Mouse (Mus musculus): Measurements from ENCODE around the gene Hspa12b. TPM values are rescaled to one million over a fixed set of nuclear protein-coding genes. Genes with fewer than 3 reads are reported as not detected.

Hspa12b gene
- 10 to 100 TPM; 18.3 to 25.0 TPM for total RNA-seq (2021)
- long read RNA-seq, experiment 1, partial matches to known transcripts = 1 of 12 reads
- long read RNA-seq, experiment 1, other reads (novel, unspliced or antisense) = 8 of 12 reads
- long read RNA-seq, experiment 2, transcript Hspa12b-201 (13 exons, 3,413 nt) = major isoform, 6 of 10 reads
- long read RNA-seq, experiment 2, partial matches to known transcripts = 0 of 10 reads
- long read RNA-seq, experiment 2, other reads (novel, unspliced or antisense) = 4 of 10 reads

DNA sequence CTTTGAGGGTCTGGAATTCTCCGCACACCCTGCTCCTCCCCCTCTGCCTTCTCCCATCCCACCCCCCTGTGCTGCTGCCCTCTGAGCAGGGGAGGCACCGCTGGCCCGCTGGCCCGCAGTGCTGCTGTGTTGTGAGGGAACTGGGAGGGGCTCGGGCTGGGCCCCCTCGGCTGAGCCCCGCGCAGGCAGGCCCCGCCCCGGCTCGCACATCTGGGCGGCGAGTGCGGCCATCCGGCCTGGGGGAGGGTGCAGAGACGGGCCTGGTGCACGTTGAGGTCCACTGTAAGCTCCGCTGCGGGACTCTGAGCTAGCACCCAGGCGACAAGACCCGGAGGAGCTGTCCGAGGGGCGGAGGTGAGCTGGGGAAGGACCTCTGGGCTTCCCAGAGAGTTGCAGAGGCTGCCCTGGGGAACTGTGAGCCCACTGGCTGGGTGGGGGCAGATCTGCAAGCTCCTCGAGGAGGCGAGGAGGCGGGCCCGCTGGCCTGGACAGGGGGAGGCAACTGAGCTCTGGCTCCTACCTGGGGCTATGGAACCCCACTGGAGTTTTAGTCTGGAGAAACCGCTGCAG is at the start of gene Hspa12b:
TSS of gene Hspa12b (plus strand) at position 120 of the 570 bp plus-strand sequence.
- DNase-seq = peak; percentile 73

DNA sequence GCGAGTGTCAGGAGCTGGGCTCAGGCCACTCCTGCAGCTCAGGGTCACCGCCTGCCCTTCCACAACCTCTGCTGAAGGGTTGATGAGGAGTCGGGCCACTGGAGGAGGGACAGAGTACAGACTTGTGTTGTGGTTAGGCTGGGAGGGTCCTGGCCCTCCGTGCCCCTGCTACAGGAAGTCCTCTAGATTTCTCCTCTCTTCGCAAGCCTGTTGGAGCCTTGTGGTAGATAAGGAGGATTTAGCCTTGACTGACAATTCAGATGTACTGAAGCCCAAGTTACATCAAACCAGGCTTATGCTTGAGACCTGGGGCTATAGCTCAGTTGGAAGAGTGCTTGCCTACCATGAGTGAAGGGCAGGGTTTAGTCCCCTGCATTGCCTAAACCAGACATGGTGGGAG is 46.6 kb upstream of the Hspa12b start:
- no peak for DNase-seq

DNA sequence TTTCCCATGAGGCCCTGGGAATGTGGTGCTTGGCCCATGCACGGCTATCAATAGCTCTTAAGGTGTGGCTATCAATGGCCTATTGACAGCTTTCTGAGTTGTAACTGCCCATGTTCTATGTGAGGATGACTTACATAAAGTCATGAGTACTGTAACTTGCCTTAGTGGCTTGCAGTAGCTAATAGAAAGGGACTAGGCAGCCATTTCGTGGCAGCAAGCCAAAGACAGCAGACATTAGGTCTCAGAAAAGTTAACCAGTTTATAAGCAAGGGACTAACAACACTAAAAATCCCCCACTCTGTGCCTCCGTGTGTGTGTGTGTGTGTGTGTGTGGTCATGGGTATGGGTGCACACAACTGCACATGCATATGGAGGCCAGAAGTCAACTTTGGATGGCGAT is 42.9 kb upstream of the Hspa12b start:
- DNase-seq = no peak

DNA sequence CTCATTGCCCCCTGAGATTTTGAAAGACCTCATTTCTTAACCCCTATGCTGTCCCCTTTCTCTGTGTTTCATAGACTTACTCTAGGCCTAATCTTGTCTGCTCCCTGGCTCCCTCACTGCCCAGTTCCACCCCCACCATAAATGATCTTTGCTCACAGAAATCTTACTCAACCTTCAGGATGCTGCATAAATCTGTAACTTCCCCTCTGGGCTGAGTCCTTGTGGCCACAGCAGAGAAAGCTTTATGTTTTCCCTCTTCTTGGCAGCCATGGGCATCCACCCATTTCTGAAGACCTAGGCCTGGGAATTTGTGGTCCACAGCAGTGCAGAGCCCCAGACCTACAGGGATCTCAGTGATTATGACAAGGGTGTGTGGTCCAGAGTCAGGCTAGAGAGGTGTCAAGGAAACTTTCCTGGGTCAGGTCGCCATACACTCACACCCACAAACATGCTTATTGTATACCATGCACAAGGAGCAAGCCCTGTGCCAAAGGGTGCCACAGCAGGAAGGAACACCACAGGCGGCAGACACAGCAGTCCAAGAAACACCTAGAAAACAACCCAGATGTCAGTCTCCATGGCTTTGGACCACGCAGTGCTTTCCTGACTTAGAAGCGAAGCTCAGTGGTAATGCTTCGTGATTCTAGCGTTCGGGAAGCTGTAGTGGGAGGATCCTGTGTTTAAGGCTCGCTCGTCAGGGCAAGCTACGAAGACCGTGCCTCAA is 40.3 kb upstream of the Hspa12b start, which contains the start of gene Siglec1:
TSS of gene Siglec1 (minus strand) at position 99 of the 724 bp plus-strand sequence.
- no peak for DNase-seq

DNA sequence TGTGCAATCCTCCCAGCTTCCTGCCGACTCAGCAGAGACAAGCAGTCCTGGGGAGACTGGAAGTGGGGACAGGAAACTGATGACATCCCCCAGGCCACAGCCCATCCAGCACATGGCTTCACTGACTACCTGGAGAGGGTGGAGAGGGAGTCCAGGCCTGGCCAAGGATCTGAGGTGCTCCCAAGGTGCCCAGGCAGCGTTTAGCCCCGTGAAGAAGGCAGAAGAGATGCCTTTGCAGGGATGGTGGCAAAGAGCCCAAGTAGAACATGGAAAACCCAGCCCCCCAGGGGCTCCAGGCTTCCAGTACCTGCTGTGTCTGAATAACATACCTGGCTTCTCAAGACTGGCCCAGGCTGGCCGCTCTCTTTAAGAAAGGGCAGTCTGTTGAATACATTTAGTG is 38.5 kb upstream of the Hspa12b start:
- DNase-seq = no peak

DNA sequence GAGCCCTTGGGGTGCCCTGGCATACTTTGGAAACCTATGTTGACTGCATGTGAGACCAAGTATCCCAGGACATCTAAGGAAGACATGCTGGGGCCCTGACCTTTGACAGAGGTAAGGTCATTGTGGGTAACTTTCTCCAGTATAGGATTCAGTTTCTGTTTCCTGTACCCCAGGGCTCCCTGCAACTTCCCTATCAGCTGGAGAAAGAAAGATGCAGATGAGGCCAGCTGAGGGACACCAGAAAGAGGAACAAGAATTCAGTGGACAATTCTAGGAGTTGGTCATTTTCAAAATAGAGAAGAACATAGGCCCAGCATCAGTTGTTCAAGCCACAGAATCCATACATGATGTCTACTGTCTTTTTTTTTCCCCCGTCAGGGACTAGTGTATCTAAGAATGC is 37.4 kb upstream of the Hspa12b start:
- no peak for DNase-seq

DNA sequence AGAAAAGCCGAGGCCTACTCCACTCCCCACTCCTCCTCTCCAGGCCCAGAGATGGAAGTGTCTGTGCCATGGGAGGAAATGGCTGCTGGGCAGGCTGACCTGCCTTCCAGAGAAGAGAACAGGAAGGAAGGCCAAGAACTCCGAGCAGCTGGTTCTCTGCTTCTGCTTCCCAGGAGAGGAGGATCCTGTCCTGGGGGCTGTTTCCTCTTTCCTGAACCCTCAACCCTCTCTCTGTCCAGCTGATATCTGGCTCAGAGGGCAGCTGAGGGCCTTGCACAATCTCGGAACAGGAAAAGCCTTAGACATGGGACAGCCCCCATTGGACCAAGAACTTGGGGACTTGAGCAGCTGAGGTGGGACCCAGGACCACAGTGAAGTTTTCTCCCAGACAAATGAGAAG is 36.2 kb upstream of the Hspa12b start:
- no peak for DNase-seq

DNA sequence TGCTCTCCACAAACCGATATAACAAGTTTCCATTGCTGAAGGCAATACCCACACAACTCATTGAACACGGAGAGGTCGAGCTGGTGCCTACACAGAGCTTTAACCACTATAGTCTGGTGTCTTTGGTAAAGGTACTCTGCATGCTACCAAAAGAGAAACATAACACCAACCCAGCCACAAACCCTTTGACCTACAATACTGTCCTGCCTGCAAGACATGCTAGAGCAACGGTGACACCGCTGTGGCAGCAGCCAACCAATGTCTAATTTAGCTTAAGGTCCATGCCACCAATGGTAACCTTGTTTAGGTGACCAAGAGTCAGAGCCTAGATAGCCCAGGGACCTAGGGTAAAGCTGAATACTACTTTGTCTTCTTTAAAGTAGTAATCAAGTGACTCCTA is 33.5 kb upstream of the Hspa12b start:
- peak; percentile 2 for DNase-seq

DNA sequence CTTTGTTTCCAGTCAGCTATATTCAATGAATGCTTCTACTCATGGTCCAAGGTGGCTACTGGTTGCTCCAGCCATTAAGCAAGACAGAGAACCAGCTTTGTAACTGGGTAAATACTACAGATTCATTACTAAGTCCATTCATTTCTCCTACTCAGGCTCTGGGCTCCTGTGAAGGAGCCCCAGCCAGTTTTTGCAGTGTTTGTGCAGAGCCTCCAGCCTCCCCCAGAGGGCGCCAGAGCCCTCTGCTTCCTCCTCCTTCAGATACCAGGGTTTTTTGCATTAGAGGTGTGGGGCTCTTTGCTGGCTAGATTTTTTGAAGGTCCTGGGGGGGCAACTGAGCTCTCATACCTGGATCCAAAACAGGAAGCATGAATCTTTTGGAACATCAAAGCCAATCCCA is 32.3 kb upstream of the Hspa12b start:
- DNase-seq = peak; percentile 73

DNA sequence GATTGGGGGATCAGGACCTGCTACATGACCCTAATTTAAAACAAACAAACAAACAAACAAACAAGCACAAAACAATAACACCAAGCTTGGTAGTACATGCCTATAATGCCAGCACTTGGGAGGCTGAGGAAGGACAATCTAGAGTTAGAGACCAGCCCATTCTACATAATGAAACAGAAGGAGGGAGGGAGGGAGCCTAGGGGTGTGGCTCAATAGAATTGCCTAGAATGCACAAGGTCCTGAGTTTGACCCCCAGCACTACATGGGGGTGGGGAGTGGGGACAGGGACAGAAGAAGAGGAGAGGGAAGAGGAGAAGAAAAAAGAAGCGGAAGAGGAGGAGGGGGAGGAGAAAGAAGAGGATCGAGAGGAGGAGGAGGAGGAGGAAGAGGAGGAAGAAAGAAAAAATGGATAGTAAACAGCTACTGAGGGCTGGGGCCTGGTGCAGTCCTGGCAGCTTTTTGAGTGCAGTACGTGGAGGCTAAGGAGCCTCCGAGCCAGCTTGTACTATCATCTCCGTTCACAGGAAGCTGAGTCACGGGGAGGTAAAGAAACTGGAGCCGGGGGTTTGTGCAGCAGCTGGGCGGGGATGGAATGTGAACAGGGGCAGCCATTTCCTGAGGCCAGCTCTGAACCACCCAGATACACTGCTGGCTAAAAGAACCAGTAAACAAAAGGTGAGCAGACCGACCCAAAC is 30.8 kb upstream of the Hspa12b start:
- peak; percentile 28 for DNase-seq

DNA sequence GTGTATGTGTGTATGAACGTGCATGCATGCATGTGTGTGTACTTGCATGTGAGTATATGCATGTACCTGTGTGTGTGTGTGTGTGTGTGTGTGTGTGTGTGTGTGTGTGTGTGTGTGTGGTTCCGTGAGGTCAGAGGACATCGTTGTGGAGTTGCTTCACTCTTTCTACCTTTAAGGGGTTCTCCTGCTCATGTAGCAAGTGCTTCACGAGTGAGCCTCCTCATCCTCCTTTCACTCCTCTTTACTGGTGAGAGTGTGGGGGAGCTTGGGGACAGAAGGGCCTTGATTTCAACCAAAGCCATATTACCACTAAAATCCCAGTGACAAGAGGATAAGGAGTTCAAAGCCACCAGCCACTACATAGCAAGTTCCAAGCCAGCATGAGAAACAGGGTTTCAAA is 30.0 kb upstream of the Hspa12b start:
- DNase-seq = peak; percentile 3

DNA sequence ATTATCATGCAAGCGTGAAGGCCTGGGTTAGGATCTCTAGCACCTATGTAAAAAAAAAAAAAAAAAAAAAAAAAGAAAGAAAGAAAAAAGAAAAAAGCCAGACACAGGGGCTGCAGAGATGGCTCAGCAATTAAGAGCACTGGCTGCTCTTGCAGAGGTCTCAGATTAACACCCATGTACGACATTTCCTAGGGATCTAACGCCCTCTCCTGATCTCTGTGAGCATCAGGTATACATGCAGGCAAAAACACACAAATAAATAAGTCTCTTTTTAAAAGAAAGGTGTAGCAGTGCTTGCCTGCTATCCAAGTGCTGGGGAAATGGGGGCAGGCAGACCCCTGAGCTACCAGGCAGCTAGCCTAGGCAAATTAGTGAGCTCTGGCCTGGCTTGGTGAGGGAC is 25.6 kb upstream of the Hspa12b start:
- peak; percentile 1 for DNase-seq

DNA sequence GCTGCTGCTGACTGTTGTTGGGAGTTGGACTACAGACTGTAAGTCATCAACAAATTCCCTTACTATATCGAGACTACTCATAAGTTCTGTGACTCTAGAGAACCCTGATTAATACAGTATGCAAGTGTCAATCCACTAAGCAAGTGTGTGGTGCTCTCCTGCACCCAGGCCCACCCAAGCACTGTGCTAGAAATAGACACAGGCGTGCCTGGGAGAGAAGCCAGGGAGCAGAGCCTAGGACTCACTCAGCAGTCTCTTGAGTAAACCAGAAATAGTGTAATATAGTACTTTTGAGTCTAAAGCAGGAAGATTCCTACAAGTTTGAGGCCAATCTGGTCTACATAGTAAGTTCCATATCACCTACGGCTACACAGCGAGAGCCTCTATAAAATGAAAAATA is 23.1 kb upstream of the Hspa12b start:
- peak; percentile 31 for DNase-seq

DNA sequence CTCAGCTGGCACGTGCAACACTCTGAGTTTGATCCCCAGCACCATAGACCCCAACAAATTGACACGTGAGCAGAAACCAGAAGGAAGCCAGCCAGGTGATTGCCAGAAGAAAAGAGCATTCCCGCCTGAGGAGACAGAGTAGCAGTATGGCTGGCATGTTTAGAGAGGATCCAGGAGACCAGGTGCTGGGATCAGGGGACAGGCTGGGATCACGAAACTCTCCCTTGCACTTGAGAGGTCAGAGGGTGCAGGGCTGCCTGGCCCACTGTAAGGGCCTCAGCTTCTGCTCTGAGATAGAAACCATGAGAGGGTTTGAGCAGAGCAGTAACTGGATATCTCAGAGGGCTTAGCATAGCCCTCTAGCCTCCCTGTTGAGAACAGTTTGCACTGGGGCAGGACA is 22.0 kb upstream of the Hspa12b start:
- peak; percentile 0 for DNase-seq

DNA sequence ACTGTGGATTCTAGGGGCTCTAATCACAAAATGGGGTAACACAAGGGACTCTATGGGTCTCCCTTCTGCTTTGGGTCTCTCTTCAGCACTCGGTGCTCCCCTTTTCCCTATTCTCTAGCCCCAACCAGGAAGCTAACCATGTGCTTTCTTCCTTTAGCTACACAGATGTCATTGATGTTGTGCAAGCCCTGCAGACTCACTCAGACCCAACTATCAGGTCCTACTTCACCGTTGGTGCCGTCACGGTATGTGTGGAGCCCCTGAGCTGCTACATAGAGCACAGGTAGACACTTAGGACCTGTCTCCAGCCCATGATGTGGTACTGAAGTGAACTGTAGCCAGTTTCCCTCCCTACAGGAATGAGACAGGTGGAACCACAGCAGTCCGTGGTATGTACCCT is 21.1 kb upstream of the Hspa12b start:
- DNase-seq = peak; percentile 1

DNA sequence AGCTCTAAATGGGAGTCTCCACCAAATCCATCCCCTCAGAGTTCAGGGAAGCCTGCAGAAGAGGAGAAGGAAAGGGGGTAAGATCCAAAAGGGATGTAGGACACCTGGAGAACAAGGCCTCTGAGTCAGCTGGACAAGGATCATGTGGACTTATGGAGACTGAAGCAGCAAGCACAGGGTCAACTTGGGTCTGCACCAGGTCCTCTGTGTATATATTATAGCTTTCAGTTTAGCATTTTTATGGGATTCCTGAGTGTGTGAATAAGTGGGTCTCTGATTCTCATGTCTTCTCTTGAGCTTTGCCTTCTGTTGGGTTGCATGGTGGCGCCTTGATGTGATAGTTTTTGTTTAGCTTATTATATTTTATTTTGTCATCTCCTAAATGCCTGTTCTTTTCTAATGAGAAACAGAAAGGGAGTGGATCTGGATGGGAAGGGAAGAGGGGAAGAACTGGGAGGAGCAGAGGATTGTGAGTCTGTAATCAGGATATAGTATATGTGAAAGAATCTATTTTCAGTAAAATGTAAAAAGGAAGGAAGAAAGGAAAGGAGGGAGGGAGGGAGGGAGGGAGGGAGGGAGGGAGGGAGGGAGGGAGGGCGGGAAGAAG is 8.0 kb upstream of the Hspa12b start:
- peak; percentile 0 for DNase-seq

DNA sequence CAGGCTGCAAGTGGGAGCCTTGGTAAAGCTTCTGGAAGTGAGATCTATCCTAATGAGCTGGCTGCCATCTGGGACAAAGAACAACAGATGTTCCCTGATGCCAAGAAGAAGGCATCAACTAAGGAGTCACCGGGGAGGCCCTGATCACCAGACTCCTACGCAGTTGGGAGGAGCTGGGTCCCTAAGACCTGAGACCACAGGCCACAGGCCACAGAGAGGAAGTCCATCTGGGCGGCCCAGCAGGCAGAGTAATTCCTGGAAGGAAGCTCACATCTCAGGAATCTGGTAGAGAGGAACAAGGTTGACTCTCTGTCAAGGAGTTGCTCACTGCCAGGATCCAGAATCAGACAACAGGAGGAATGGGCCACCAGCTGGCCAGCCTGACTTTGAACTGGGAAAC is 2.9 kb upstream of the Hspa12b start:
- DNase-seq = no peak

DNA sequence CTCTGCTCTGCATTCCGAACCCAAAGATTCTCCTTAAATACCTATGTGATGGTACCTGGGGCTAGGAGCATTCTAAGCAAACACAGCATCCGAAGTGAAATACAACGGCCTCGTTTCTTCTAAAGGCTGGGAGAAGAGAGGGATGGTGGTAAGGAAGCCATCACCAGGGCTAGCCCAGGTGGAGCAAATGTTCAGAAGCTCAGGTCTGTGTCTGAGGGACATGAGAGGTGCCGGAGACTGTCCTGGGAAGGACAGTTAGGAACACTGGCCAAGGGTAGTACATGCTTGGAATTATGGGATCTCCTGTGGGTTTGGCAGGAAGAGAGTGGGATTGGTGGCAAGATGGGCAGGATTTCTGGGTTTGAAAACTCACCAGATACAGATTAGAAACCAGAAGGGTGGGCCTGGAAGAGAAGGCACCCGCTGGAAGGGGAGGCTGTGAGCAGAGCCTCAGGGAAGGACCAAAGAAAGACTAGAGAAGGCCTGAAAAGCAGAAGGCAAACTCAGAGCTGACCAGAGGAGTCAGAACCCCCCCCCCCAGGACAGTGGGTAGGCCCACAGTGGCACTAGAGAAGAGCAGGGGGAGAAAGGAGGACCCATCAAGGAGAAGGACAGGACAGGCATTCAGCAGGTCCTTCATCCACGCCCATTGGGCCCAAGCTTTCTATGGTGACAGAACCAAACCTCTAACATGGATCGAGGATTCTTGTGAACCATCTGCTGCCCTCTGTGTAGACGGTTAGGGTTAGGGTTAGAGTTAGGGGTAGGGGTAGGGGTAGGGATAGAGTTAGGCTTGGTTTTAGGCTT is 1.7 kb upstream of the Hspa12b start:
- no peak for DNase-seq

DNA sequence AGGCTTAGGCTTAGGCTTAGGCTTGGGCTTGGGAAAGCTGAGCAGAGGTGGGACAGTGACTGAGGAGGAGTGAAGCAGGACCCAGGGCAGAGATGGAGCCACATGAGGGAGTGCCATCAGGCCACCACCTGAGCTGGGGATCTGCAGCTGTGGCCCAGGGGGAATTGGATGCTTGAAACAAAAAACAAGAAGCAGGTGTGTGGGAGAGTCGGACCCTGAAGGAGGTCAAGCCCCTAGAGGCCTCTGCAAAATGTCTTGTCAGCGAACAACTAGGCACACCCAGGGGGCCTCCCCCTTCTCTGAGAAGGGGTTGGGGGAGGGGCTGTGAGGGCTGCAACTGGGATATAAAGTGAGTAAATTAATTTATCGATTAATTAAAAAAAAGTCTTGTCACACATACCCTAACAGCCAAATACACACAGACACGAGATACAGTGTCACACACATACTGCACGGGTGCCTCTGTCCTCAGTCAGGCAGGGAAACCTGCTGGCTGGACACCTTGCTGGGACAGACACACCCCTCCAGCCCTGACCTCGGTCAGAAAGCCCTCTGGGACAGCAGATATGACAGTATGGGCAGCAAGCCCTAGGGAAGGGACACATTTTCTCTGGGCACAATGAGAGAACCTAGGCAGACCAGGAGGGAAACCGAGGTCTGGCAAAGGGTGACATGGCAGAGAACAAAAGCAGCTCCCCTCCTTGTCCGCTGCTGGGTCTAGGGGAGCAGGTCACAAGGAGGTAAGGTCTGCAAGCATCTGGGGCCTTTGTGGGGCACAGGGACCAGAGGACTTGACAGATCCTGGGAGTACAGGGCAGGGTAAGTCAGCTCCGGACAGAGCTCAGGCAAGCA is 890 bp upstream of the Hspa12b start:
- DNase-seq = peak; percentile 4

DNA sequence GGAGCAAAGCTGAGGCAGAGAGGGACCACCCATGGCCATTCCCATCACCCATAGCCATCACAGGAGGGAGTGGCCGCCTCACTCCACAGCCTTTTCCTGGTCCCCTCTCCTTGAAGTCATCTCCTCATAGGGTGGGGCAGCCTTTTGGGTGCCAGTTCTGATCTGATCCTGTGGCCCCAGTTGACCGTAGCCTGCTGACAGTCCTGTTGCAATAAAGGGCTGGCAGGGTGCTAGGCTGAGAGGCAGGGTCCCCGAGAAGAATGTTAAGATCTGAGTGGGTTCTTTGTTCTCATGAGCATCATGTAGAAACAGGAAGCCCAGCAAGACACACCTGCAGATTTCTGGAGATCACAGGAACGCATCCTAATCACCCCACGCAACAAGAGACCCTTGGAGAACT is 1.1 kb downstream of the Hspa12b start:
- DNase-seq = peak; percentile 11

Data from gastrocnemius, postnatal 10 days (tissue).